Mouse (Mus musculus): ENCODE results near the gene Spsb4.

- TF ChIP-seq CTCF (IDR thresholded peaks at IDR 0.05; ENCODE audit: low read depth, low read length) = no peak
- TF ChIP-seq POLR2A (IDR thresholded peaks at IDR 0.05; ENCODE audit: extremely low read depth, insufficient read depth, low read length) = no peak
Measured at GRCm38 (mm10) chr9:96944517-96944916, 74.1 kb downstream of the Spsb4 start.
